Mouse (Mus musculus): ENCODE measurements around the gene Setd7. TPM values are rescaled to one million over a fixed set of nuclear protein-coding genes. Genes with fewer than 3 reads are reported as not detected.
A peak's percentile ranks its signal among the peaks of the same experiment; 100 is the strongest.
"Not testable (repeated sequence)": the region's sequence is repeated elsewhere in the genome, so short reads cannot be mapped to it uniquely, and the experiment has no call there.

The Setd7 gene
- 10 to 100 TPM; 76.1 to 80.7 TPM for total RNA-seq (2021)
- long read RNA-seq, experiment 1, partial matches to known transcripts, result 0 of 48 reads
- long read RNA-seq, experiment 1, other reads (novel, unspliced or antisense), result 48 of 48 reads
- long read RNA-seq, experiment 2, partial matches to known transcripts, result 0 of 36 reads
- long read RNA-seq, experiment 2, other reads (novel, unspliced or antisense), result 35 of 36 reads

DNA sequence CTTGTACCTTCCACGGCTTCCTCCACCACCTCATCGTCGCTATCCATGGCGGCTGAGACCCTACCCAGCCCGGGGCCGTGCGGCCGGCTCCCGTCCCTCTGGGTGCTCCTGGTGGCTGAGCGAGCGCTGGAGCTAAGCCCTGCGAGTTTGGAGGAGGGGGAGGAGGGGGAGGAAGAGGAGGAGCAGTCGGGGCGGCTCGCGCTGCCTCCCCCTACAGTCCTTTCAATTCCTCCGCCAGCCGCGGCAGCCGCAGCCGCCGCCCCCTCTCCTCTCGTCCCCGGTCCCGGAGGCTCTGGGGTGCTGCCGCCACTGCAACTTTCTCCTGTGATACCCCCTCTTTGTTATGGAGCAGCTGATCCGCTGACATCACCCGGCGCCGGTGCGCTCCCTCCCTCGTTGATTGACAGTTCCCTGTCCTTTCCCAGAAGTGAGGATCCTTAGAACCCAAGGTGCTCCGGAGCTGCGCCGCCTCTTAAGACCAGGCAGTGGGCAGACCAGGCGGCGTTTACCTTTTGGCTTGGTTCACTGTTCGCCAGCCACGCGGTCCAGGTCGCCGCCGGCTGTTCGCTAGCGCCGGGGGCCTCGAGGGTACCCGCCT, at the start of gene Setd7:
Gene Setd7 (minus strand): TSS at position 369 of the 598 bp plus-strand sequence.
- intact Hi-C loops (cut with DNase I), result loop anchor here (5.0 kb wide), 1 partner anchor 78 kb away; the partner anchor contains the start of gene Rab33b
- peak; percentile 71 to 79 for DNase-seq (ENCODE audit: low spot score in 2 of 2)

DNA sequence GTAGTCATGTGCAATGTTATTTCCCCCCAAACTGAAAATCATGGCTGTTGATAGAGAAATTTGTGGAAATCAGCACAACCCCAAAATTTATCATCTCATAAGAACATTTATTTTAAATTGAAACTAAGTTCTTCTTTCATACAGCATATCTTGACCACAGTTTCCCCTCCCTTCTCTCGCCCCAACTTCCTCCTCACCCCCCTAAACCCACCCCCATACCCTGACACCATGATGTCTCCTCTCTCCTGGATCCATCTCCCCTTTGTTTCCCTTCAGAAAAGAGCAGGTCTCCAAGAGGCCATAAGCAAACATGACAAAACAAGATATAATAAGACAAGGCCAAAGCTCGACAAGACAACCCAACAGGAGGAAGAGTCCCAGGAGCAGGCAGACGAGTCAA, 43.8 kb upstream of the Setd7 start:
- intact Hi-C loops (cut with DNase I), result no loop called here
- DNase-seq (ENCODE audit: low spot score in 2 of 2), result no peak

DNA sequence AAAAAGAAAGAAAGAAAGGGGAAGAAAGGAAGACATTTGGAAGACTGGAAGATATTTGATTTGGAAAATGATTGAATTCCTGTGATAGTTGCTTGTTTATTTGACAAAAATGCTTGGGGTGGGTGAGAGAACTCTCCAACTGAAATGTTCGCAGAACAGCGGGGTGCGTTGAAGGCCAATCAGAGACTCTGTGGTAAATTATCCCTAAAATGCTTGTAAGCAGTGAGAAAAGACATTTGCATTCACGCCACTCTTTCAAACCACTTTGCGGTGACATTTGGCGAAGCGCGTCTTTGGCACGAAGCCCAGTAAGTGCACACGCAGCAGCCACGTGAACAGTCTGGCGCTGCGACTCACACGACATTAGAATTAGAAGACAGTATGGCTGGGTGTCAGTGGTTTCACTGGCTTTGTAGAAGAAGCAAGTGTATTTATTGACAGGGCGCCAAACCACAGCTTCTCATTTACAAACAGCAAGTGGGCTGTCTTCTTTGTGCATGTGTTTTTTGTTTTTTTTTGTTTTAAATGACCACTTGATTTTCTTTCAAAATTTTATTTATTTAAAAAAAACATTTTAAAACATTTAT, 43.1 kb upstream of the Setd7 start:
- peak; percentile 85 to 92 for DNase-seq (ENCODE audit: low spot score in 2 of 2)
- intact Hi-C loops (cut with DNase I), result no loop called here

DNA sequence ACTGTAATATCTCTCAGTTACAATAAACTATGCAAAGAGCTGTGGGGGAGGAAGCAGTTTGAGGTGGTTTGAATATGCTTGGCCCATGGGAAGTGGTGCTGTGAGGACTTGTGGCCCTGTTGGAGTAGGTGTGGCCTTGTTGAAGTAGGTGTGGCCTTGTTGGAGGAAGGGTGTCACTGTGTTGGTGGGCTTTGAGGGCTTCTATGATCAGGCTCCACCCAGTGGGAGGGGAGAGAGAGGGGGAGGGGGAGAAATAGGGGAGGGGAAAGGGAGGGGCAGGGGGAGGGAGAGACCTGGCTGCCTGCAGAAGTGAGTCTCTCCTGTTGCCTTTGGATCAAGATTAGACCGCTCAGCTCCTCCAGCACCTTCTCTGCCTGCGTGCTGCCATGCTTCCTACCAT, 40.8 kb upstream of the Setd7 start:
- intact Hi-C loops (cut with DNase I), result no loop called here
- no peak for DNase-seq (ENCODE audit: low spot score in 2 of 2)

DNA sequence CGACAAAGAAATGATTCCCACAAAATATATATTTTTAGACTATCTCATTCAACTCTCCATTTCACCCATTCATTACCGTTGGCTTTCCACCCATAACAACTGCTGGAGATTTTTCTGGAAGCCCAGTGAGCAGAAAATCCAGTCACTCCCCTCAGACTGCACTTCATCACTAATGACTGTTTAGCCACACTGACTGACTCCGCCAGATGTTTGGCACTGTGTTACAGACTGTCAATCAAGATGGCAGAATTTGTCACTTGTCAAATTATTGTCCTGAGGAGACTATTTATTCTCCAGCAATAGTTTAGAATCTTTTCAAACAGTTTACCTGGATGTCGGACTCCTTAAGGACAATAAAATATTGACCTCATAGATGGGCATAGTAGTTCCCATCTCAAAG, 40.0 kb upstream of the Setd7 start:
- intact Hi-C loops (cut with DNase I), result no loop called here
- DNase-seq (ENCODE audit: low spot score in 2 of 2), result no peak

DNA sequence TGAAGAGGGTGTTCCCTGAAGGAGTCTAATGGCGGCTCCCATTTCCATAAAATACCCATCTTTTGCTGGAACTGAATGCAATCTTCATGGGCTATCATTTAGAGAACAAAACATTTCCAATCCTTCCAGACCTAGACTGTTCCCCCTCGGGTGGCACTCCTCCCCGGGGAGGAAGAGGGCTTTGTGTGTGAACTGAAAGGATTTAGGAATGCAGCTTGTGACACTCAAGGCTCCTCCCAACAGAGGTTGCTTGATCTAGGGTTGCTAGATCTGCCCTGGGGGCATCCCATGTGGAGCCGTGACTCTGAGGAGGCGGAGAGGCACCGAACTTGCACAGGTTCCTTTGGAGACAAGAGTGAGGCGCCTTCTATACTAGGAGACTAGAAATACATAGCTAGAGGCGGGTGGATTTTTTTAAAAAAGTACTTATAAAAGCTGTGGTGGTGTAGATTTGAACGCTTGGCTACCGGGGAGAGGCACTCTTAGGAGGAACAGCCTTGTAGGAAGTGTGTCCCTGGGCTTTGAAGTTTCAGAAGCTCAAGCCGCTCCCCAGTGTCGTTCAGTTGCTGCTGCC, 38.5 kb upstream of the Setd7 start:
- intact Hi-C loops (cut with DNase I), result no loop called here
- DNase-seq (ENCODE audit: low spot score in 2 of 2), result no peak

DNA sequence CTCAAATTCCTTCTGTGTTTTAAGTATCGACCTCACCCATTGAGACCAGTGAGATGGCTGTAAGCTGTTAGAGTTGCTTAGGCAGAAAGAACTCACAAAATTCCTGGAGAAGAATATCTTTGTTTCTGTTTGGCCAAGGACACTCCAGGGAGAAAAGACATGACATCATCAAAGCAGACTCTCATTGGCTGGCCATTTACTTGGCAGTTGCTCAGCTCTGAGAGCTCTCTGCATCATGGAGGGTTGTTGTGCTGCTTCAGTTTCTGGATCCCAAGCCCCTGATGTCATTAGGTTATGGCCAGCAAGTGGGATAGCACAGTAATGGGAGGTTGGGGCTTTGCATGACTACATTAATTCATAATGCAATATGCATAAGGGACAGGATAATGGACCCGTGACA, 35.9 kb upstream of the Setd7 start:
- intact Hi-C loops (cut with DNase I), result no loop called here
- no peak for DNase-seq (ENCODE audit: low spot score in 2 of 2)

DNA sequence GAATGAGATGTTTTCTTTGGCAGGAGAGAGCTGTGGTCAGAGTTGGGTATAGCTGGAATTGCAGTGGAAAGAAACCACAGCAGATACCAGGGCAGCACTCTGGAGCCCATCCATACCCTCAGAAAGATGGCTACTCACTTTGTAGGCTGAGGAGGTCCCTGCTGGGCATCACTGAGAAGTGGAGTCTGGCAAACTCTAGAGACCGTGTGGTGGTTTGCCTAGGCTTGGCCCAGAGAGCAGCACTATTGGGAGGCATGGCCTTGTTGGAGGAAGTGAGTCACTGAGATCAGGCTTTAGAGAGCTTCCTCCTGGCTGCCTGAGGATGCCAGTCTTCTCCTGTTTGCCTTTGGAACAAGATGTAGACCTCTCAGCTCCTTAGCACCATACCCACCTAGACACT, 32.8 kb upstream of the Setd7 start:
- intact Hi-C loops (cut with DNase I), result no loop called here
- DNase-seq (ENCODE audit: low spot score in 2 of 2), result no peak

DNA sequence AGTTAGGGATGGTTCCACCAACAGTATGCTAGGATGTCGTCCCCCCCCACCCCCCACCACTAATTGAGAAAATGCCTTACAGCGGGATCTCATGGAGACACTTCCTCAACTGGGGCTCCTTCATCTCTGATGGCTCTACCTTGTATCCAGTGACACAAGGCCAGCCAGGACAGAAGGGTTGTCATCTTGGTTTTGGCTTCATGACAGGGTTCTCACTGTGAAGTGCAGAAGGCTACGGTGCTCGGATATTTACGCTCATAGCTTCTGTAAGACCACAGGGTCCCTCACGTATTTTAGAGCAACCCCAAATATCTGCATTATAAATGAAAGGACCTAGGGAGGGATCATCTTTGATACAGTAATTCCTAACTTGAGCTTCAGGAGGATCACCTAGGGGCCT, 30.9 kb upstream of the Setd7 start:
- DNase-seq (ENCODE audit: low spot score in 2 of 2), result no peak
- intact Hi-C loops (cut with DNase I), result no loop called here

DNA sequence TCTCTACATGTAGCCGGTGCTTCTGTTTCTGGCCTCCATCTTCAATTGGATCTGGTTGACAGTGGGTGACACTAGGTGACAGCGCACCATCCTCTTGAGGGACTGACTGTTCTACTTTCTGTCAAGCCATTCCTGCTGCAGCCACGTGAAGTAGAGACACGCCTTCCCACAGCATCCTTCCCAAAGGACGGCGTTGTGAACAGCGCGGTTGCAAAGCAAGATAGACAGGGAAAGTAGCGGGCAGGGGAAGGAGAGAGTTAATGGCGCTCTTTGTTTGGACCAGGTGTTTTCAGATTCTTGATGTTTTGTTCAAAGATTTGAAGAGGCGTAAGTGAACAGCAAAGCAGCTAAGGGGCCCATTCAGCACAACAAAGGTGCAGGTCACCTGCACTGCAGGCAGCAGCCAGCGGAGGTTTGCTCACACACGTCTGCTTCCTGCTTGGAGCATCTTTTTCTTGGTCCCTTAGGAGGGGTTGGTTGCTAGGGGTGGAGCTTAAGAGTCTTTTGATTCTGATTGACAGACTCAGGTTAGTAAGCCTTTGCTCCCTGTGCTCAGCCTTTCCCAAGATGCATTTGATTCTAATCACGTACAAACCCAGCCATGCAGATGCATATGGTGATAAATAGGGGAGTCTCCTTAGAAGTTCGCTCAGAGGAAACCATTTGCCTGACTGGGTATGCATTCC, 29.7 kb upstream of the Setd7 start:
- intact Hi-C loops (cut with DNase I), result no loop called here
- DNase-seq (ENCODE audit: low spot score in 2 of 2), result no peak

DNA sequence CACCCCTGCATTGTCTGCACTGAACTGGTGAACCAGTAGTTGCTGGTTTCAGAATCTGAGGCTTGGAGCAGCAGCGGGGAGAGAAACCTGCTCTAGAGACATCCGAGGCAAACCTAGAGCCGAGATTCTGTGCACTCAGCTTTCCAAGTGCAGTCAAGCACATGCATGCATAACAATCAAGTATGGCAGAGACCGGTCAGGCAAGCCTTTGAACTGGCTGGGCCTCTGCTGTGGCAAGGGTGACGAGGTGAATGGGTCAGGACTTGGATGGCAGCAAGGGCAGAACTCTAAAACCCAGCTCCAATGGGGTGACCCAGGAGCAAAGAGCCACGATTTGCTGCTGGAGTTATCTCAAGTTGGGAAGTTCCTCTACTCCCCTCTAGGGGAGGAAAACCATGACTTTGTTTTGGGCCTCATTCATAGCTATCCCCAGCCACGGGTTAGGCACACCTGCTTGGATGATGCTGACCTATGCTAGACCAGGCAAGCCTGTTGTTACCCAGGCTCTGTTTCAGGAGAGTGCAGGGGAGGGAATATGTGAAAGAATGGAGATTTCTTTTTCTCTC, 27.1 kb upstream of the Setd7 start:
- no peak for DNase-seq (ENCODE audit: low spot score in 2 of 2)
- intact Hi-C loops (cut with DNase I), result no loop called here

DNA sequence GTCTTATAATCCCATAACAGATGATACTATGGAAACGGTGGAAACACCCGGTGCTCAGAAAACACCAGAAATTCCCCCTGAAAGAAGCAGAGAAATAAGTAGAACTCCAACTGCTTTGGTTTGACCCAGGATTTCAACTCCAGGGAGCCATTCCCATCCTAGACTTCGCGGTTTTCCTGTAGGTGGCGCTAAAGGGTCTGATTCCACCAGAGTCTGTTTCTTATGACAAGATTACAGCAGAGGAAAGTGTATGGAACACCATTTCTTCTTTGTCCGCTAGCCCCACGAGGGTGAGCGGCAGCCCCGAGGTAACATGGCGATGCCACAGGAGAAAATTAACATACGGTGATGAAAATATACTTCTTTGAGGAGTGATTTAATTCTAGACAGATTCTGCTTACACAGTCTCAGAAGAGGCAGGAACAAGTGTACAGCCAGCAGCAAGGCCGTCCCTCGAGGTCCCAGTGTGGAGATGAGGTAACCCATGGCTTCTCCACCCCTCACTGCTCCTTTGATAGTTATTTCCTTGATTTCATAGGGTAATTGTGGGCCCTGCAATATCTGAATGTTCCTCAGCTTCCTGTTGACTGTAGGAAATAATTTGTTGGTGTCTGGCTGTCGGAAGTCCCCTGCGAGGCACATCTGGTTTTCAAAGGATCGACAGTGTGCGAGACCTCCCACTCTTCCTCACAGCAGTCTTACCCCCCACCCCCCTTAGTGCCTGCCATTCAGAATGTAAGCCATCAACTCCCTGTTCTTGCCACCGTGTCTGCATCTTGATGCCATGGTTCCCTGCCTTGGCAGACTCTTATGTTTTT, 23.1 kb upstream of the Setd7 start:
- intact Hi-C loops (cut with DNase I), result loop anchor here (1.0 to 5.0 kb wide), 2 partner anchors 65 to 659 kb away; no protein-coding TSS in a partner anchor
- peak; percentile 91 for DNase-seq (ENCODE audit: low spot score in 2 of 2)

DNA sequence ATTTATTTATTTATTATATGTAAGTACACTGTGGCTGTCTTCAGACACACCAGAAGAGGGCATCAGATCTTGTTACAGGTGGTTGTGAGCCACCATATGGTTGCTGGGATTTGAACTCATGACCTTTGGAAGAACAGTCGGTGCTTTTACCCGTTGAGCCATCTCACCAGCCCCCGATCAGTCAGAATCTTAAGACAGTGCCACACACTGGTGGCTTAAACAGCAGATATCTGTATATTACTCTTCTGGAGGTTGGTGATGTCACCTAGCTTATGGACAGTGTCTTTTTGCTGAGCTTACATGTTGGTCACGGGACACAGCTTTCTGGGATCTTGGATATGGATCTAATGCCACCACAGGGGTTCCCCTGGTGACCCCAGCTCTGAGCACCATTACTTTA, 18.6 kb upstream of the Setd7 start:
- DNase-seq (ENCODE audit: low spot score in 2 of 2); intact Hi-C loops (cut with DNase I): not testable (repeated sequence)

DNA sequence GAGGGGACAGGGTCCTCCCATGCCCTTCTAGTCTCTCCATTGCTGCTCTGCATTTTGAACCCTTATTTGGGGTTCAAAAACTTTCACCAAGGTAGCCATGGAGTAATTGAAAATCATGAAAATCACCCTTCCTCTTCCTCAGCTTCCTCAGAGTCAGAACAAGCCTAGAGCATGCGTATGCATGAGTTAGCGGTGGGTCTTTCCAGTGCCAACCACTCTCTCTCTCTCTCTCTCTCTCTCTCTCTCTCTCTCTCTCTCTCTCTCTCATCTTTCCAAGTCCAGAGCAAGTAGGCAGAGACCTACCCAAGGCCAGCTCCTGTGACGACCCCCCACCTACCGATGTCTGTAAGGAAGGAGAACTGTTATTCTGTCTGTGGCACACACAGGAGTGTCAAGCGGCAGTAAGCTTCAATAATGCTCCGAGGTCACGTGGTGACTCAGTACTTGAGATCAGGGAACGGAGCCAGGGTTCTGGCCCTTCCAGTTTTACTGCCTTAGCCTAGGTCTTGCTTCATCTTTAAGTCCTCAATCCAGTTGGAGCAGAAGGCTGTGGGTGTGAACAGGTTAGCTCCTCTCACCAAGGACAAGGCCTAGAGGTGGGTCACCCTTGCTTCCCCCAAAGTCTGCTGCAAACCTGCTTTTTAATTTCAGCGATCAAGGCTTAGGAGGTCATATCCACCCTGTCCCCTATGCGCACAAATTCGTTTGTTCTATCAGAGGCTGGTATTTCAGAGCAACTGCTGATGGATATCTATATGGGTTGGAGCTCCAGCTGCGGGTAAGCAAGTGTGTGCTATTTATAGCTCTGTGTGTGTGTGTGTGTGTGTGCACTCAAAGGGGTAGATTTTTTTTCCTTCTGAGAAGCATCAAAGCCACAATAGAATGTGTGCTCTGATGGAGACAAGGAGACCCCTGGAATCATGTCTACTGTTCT, 17.4 kb upstream of the Setd7 start:
- intact Hi-C loops (cut with DNase I), result no loop called here
- DNase-seq (ENCODE audit: low spot score in 2 of 2), result no peak

DNA sequence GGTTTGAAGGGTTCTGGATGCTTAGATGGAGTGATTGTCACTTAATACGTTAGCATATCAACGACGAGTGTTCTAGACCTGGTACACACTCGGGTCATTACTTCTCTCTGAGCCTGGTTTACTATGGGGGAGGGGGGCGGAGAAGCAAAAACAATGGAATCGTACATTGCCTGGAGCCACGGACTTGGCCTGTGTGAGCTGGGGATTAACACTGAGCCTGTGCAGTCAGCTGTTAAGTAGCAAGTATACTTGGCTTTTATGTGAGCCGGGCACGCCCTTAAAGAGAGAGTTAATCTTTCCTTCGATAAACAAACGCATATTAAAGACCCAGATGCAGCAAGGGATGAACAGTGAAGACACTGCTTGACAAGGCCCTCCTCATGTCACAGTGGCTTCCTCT, 16.7 kb upstream of the Setd7 start:
- no peak for DNase-seq (ENCODE audit: low spot score in 2 of 2)
- intact Hi-C loops (cut with DNase I), result no loop called here

DNA sequence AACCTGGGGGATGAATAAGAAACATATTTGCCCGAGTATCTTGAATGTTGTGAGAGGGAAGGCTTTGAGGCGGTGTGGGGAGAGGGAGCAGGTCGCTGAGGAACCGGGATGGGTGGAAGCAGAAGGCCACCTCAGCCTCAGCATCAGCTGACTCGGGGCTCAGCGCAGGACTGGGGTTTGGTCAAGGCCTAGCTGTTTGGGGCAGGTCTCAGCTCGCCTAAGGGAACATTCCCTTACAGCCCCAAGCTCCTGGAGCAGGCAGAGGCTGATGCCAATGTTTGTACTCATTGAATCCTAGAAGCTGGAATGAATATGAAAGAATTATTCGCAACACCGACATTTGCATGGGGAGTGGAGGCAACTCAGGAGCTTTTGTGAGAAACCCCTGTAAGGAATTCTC, 13.2 kb upstream of the Setd7 start:
- intact Hi-C loops (cut with DNase I), result no loop called here
- no peak for DNase-seq (ENCODE audit: low spot score in 2 of 2)

DNA sequence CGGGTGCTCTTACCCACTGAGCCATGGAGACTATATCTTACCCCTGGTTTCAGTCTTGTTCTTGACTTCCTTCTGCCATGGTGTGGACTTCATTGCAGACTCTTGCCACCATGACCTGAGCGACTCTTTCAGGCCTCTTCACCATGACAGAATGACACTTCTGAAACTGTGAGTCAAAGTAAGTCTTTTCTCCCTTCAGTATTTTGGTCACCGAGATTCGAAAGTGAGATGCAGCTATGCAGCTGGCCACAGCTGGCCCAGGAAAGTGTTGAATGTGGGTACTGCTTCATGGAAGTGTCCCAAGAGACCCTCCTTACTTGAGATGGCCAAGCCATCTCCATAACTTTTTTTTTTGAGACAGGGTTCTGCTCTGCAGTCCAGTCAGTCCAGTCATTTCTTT, 9.5 kb upstream of the Setd7 start:
- DNase-seq (ENCODE audit: low spot score in 2 of 2), result no peak
- intact Hi-C loops (cut with DNase I), result no loop called here

DNA sequence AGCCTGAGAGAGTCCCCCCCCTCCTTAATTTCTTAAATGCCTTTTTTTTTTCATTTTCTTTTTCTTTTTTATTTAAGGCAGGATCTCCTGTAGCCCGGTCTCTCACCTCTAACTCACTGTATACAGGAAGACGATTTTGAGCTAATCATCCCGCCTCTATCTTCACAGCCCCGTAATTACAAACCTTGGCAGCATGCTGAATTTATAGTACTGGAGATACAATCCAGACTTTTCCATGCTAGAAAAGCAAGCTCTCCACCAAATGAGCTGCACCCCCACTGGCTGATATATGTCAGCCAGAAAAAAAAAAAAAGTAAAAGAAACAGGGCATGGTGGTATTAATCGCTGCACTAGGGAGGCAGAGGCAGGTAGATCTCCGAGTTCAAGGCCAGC, 1.3 kb upstream of the Setd7 start:
- intact Hi-C loops (cut with DNase I), result loop anchor here (5.0 kb wide), 1 partner anchor 80 kb away; the partner anchor contains the start of gene Rab33b
- no peak for DNase-seq (ENCODE audit: low spot score in 2 of 2)
